Mouse (Mus musculus): ENCODE results near the gene Brd3os. TPM values are rescaled to one million over a fixed set of nuclear protein-coding genes. Genes with fewer than 3 reads are reported as not detected.

Brd3os gene
- polyA plus RNA-seq, 1 experiment from 2014 or later = 10.2 TPM

GRCm38 (mm10) chr2:27418577-27419070, 23.5 kb upstream of the Brd3os start:
- Histone ChIP-seq H3K9me3 (replicated peaks; ENCODE audit: low read length) (no peaks in the 10 kb centered on the region), H3K4me1 (replicated peaks; ENCODE audit: insufficient read depth, low read length) (peaks cover 43% of the 10 kb centered on the region), H3K27ac (peak overlapping the region; percentile 70), H3K4me2 (ENCODE audit: low read length) (no peak overlapping the region), H3K27me3 (ENCODE audit: insufficient read depth, low read length) (no peaks in the 10 kb centered on the region), H3K36me3 (ENCODE audit: insufficient read depth, low read length) (no peaks in the 10 kb centered on the region), H3K9ac (ENCODE audit: low read depth, low read length) (no peak overlapping the region), H3K4me3 (replicated peaks; ENCODE audit: low read depth, low read length) (no peak overlapping the region)
- DNase-seq (ENCODE audit: low spot score) (peak; percentile 70), ATAC-seq (replicated peaks; ENCODE audit: low FRiP score, low read depth) (peak; percentile 29; the same call in 1 of the 2 replicates)
- WGBS = 18% methylated on average over 6 of the region's 6 CpGs
- TF ChIP-seq CTCF (IDR thresholded peaks at IDR 0.05; ENCODE audit: low read depth) = no peak

GRCm38 (mm10) chr2:27421293-27422068, 20.6 kb upstream of the Brd3os start:
- H3K27me3 ChIP-seq (ENCODE audit: insufficient read depth, low read length) = no peaks in the 10 kb centered on the region
- no peak overlapping the region for H3K9ac ChIP-seq (ENCODE audit: low read depth, low read length)
- no peak overlapping the region for H3K27ac ChIP-seq
- H3K4me3 ChIP-seq (replicated peaks; ENCODE audit: low read depth, low read length) = no peak overlapping the region
- DNase-seq (ENCODE audit: low spot score) = no peak
- no peaks in the 10 kb centered on the region for H3K9me3 ChIP-seq (replicated peaks; ENCODE audit: low read length)
- TF ChIP-seq CTCF (IDR thresholded peaks at IDR 0.05; ENCODE audit: low read depth) = no peak
- WGBS = 73% methylated on average over 20 of the region's 20 CpGs
- H3K4me2 ChIP-seq (ENCODE audit: low read length) = no peak overlapping the region
- no peaks in the 10 kb centered on the region for H3K36me3 ChIP-seq (ENCODE audit: insufficient read depth, low read length)
- peaks cover 27% of the 10 kb centered on the region for H3K4me1 ChIP-seq (replicated peaks; ENCODE audit: insufficient read depth, low read length)
- ATAC-seq (replicated peaks; ENCODE audit: low FRiP score, low read depth) = no peak

- no peak for ATAC-seq (replicated peaks; ENCODE audit: low FRiP score, low read depth)
- Histone ChIP-seq H3K27me3 (ENCODE audit: insufficient read depth, low read length) (no peaks in the 10 kb centered on the region), H3K4me2 (ENCODE audit: low read length) (peak overlapping the region; percentile 14; the same call in 1 of the 2 replicates), H3K9me3 (replicated peaks; ENCODE audit: low read length) (no peaks in the 10 kb centered on the region), H3K9ac (ENCODE audit: low read depth, low read length) (no peak overlapping the region), H3K4me1 (replicated peaks; ENCODE audit: insufficient read depth, low read length) (peaks cover 23% of the 10 kb centered on the region; the same call in 1 of the 2 replicates), H3K27ac (0 out of 2 replicates have a peak overlapping the region, but pooled peaks have one; percentile 2), H3K4me3 (replicated peaks; ENCODE audit: low read depth, low read length) (no peak overlapping the region), H3K36me3 (ENCODE audit: insufficient read depth, low read length) (no peaks in the 10 kb centered on the region)
- peak; percentile 81 for DNase-seq (ENCODE audit: low spot score)
- 62% methylated on average over 7 of the region's 7 CpGs for WGBS
- TF ChIP-seq CTCF (IDR thresholded peaks at IDR 0.05; ENCODE audit: low read depth) = no peak
Measured at GRCm38 (mm10) chr2:27423596-27423995, 18.5 kb upstream of the Brd3os start.

GRCm38 (mm10) chr2:27425161-27425611, 16.9 kb upstream of the Brd3os start:
- Histone ChIP-seq H3K27me3 (ENCODE audit: insufficient read depth, low read length) (no peaks in the 10 kb centered on the region), H3K4me1 (replicated peaks; ENCODE audit: insufficient read depth, low read length) (0 out of 2 replicates have a peak, but pooled peaks cover 15% of the 10 kb centered on the region), H3K4me2 (ENCODE audit: low read length) (peak overlapping the region; percentile 87), H3K9ac (ENCODE audit: low read depth, low read length) (peak overlapping the region; percentile 80; the same call in 1 of the 2 replicates), H3K9me3 (replicated peaks; ENCODE audit: low read length) (no peaks in the 10 kb centered on the region), H3K27ac (peak overlapping the region; percentile 82), H3K4me3 (replicated peaks; ENCODE audit: low read depth, low read length) (peak overlapping the region; percentile 77), H3K36me3 (ENCODE audit: insufficient read depth, low read length) (no peaks in the 10 kb centered on the region)
- peak; percentile 78 for DNase-seq (ENCODE audit: low spot score)
- ATAC-seq (replicated peaks; ENCODE audit: low FRiP score, low read depth) = no peak
- no peak for TF ChIP-seq CTCF (IDR thresholded peaks at IDR 0.05; ENCODE audit: low read depth)
- WGBS = under 1% methylated on average over 20 of the region's 20 CpGs

GRCm38 (mm10) chr2:27425751-27426405, 16.2 kb upstream of the Brd3os start:
- TF ChIP-seq CTCF (IDR thresholded peaks at IDR 0.05; ENCODE audit: low read depth) = no peak
- peak overlapping the region; percentile 87 for H3K4me2 ChIP-seq (ENCODE audit: low read length)
- H3K27ac ChIP-seq = peak overlapping the region; percentile 82
- ATAC-seq (replicated peaks; ENCODE audit: low FRiP score, low read depth) (peak; percentile 29), DNase-seq (ENCODE audit: low spot score) (peak; percentile 58)
- 0 out of 2 replicates have a peak, but pooled peaks cover 15% of the 10 kb centered on the region for H3K4me1 ChIP-seq (replicated peaks; ENCODE audit: insufficient read depth, low read length)
- no peaks in the 10 kb centered on the region for H3K36me3 ChIP-seq (ENCODE audit: insufficient read depth, low read length)
- peak overlapping the region; percentile 80 for H3K9ac ChIP-seq (ENCODE audit: low read depth, low read length)
- no peaks in the 10 kb centered on the region for H3K27me3 ChIP-seq (ENCODE audit: insufficient read depth, low read length)
- H3K4me3 ChIP-seq (replicated peaks; ENCODE audit: low read depth, low read length) = peak overlapping the region; percentile 77
- under 1% methylated on average over 59 of the region's 60 CpGs for WGBS
- no peaks in the 10 kb centered on the region for H3K9me3 ChIP-seq (replicated peaks; ENCODE audit: low read length)

GRCm38 (mm10) chr2:27426406-27426854, 15.7 kb upstream of the Brd3os start:
- under 1% methylated on average over 64 of the region's 64 CpGs for WGBS

More at GRCm38 (mm10) chr2:27426406-27426854, 15.7 kb upstream of the Brd3os start:
- H3K27me3 ChIP-seq (ENCODE audit: insufficient read depth, low read length) = no peaks in the 10 kb centered on the region
- peak overlapping the region; percentile 82 for H3K27ac ChIP-seq
- H3K9me3 ChIP-seq (replicated peaks; ENCODE audit: low read length) = no peaks in the 10 kb centered on the region
- TF ChIP-seq CTCF (IDR thresholded peaks at IDR 0.05; ENCODE audit: low read depth) = no peak
- 0 out of 2 replicates have a peak, but pooled peaks cover 15% of the 10 kb centered on the region for H3K4me1 ChIP-seq (replicated peaks; ENCODE audit: insufficient read depth, low read length)
- peak overlapping the region; percentile 87 for H3K4me2 ChIP-seq (ENCODE audit: low read length)
- peak; percentile 37 for ATAC-seq (replicated peaks; ENCODE audit: low FRiP score, low read depth)
- DNase-seq (ENCODE audit: low spot score) = no peak
- H3K9ac ChIP-seq (ENCODE audit: low read depth, low read length) = peak overlapping the region; percentile 80
- peak overlapping the region; percentile 77 for H3K4me3 ChIP-seq (replicated peaks; ENCODE audit: low read depth, low read length)
- no peaks in the 10 kb centered on the region for H3K36me3 ChIP-seq (ENCODE audit: insufficient read depth, low read length)
